Mouse (Mus musculus) embryonic facial prominence, embryonic 12.5 days (tissue): Measurements from ENCODE around the gene Synpr. TPM values are rescaled to one million over a fixed set of nuclear protein-coding genes. Genes with fewer than 3 reads are reported as not detected.

Experiments
- ATAC-seq: fragments of 200-750 bp; cut with Nextera tagmentation; 2 replicates; pipeline ENCODE4 v1.8.0; 2017; ENCODE audit not compliant: insufficient number of reproducible peaks, insufficient read depth, low FRiP score, low TSS enrichment
- H3K27ac ChIP-seq: fragments of 300-500 bp; sonication (generic); 2 replicates; pipeline ENCODE4 v1.5.1; 2016; ENCODE audit warnings: mild to moderate bottlenecking
- H3K27me3 ChIP-seq: fragments of 300-500 bp; sonication (generic); 2 replicates; pipeline ENCODE4 v1.6.1; 2016; ENCODE audit warnings: mild to moderate bottlenecking, moderate library complexity
- H3K36me3 ChIP-seq: fragments of 300-500 bp; sonication (generic); 2 replicates; pipeline ENCODE4 v1.6.1; 2016; ENCODE audit warnings: mild to moderate bottlenecking
- H3K4me1 ChIP-seq: fragments of 300-500 bp; sonication (generic); 2 replicates; pipeline ENCODE4 v1.6.1; 2016
- H3K4me2 ChIP-seq: fragments of 300-500 bp; sonication (generic); replicated peaks from 2 replicates; pipeline ENCODE4 v1.6.1; 2016; ENCODE audit warnings: mild to moderate bottlenecking, moderate library complexity
- H3K4me3 ChIP-seq: fragments of 300-500 bp; sonication (generic); 2 replicates; pipeline ENCODE4 v1.5.1; 2016; ENCODE audit warnings: mild to moderate bottlenecking
- H3K9ac ChIP-seq: fragments of 300-500 bp; sonication (generic); 2 replicates; pipeline ENCODE4 v1.6.1; 2016; ENCODE audit warnings: mild to moderate bottlenecking, moderate library complexity
- H3K9me3 ChIP-seq: fragments of 300-500 bp; sonication (generic); 2 replicates; pipeline ENCODE4 v1.6.1; 2016; ENCODE audit warnings: mild to moderate bottlenecking, moderate library complexity
- WGBS: fragments of 180-500 bp; shearing (Covaris S2); methylation state at CpG from one replicate; pipeline ENCODE4 v1.1.7; 2016; 5-methylcytosine and 5-hydroxymethylcytosine counted together
- polyA plus RNA-seq: library from polyadenylated mRNA; unstranded; fragments of >200 nt; fragmentation: Nextera tagmentation; extraction: Ambion mirVana; gene quantifications from 2 replicates; pipeline ENCODE4 v1.2.1, GENCODE M21; 2016

Gene Synpr
- polyA plus RNA-seq, 1 experiment from 2014 or later, result 5.0 TPM

- H3K9ac ChIP-seq, result no peak overlapping the region
- ATAC-seq, result no peak
- H3K4me1 ChIP-seq, result no peaks in the 10 kb centered on the region
- 65% methylated on average over 5 of the region's 5 CpGs for WGBS
- no peaks in the 10 kb centered on the region for H3K27me3 ChIP-seq
- H3K36me3 ChIP-seq, result no peaks in the 10 kb centered on the region
- H3K4me2 ChIP-seq, result no peak overlapping the region
- H3K9me3 ChIP-seq, result no peaks in the 10 kb centered on the region
- no peak overlapping the region for H3K4me3 ChIP-seq
- H3K27ac ChIP-seq, result no peak overlapping the region
Observed at GRCm38 (mm10) chr14:13357101-13357667, 72.6 kb downstream of the Synpr start.

GRCm38 (mm10) chr14:13358037-13358436, 73.5 kb downstream of the Synpr start:
- no peak for ATAC-seq

GRCm38 (mm10) chr14:13361184-13361583, 76.6 kb downstream of the Synpr start:
- H3K4me1 ChIP-seq, result no peaks in the 10 kb centered on the region
- no peak overlapping the region for H3K4me3 ChIP-seq
- no peak overlapping the region for H3K4me2 ChIP-seq
- H3K9me3 ChIP-seq, result no peaks in the 10 kb centered on the region
- H3K9ac ChIP-seq, result no peak overlapping the region
- no peaks in the 10 kb centered on the region for H3K36me3 ChIP-seq
- no peak for ATAC-seq
- no peaks in the 10 kb centered on the region for H3K27me3 ChIP-seq
- no peak overlapping the region for H3K27ac ChIP-seq

More at GRCm38 (mm10) chr14:13358037-13358436, 73.5 kb downstream of the Synpr start:
- Histone ChIP-seq H3K27ac (no peak overlapping the region), H3K4me1 (no peaks in the 10 kb centered on the region), H3K36me3 (no peaks in the 10 kb centered on the region), H3K9me3 (no peaks in the 10 kb centered on the region), H3K4me3 (no peak overlapping the region), H3K4me2 (no peak overlapping the region), H3K27me3 (no peaks in the 10 kb centered on the region), H3K9ac (no peak overlapping the region)
- WGBS, result 69% methylated on average over 2 of the region's 2 CpGs

- Histone ChIP-seq H3K9ac (no peak overlapping the region), H3K9me3 (no peaks in the 10 kb centered on the region), H3K27me3 (no peaks in the 10 kb centered on the region), H3K4me2 (no peak overlapping the region), H3K4me3 (no peak overlapping the region), H3K4me1 (no peaks in the 10 kb centered on the region), H3K27ac (no peak overlapping the region), H3K36me3 (no peaks in the 10 kb centered on the region)
- ATAC-seq, result no peak
- 91% methylated on average over 3 of the region's 3 CpGs for WGBS
Observed at GRCm38 (mm10) chr14:13361642-13362041, 77.1 kb downstream of the Synpr start.

- ATAC-seq, result no peak
- H3K27me3 ChIP-seq, result no peaks in the 10 kb centered on the region
- no peak overlapping the region for H3K27ac ChIP-seq
- no peak overlapping the region for H3K9ac ChIP-seq
- no peaks in the 10 kb centered on the region for H3K9me3 ChIP-seq
- WGBS, result 75% methylated on average over 3 of the region's 3 CpGs
- no peak overlapping the region for H3K4me3 ChIP-seq
- H3K4me2 ChIP-seq, result no peak overlapping the region
- no peaks in the 10 kb centered on the region for H3K36me3 ChIP-seq
- no peaks in the 10 kb centered on the region for H3K4me1 ChIP-seq
Observed at GRCm38 (mm10) chr14:13368309-13368708, 83.7 kb downstream of the Synpr start.

- Histone ChIP-seq H3K9ac (no peak overlapping the region), H3K27me3 (no peaks in the 10 kb centered on the region), H3K27ac (no peak overlapping the region), H3K4me1 (no peaks in the 10 kb centered on the region), H3K9me3 (no peaks in the 10 kb centered on the region), H3K4me3 (no peak overlapping the region), H3K4me2 (no peak overlapping the region), H3K36me3 (no peaks in the 10 kb centered on the region)
- WGBS, result 72% methylated on average over 7 of the region's 7 CpGs
- ATAC-seq, result no peak
Observed at GRCm38 (mm10) chr14:13389081-13389480, 104.5 kb downstream of the Synpr start.

GRCm38 (mm10) chr14:13389954-13390353, 105.4 kb downstream of the Synpr start:
- H3K4me3 ChIP-seq, result no peak overlapping the region
- H3K4me2 ChIP-seq, result no peak overlapping the region
- H3K4me1 ChIP-seq, result no peaks in the 10 kb centered on the region
- H3K27me3 ChIP-seq, result no peaks in the 10 kb centered on the region
- no peaks in the 10 kb centered on the region for H3K36me3 ChIP-seq
- H3K9me3 ChIP-seq, result no peaks in the 10 kb centered on the region
- no peak overlapping the region for H3K9ac ChIP-seq
- WGBS, result 80% methylated on average over 5 of the region's 5 CpGs
- H3K27ac ChIP-seq, result no peak overlapping the region
- ATAC-seq, result no peak

- no peak for ATAC-seq
- Histone ChIP-seq H3K36me3 (no peaks in the 10 kb centered on the region), H3K9ac (no peak overlapping the region), H3K27me3 (no peaks in the 10 kb centered on the region), H3K27ac (no peak overlapping the region), H3K4me3 (no peak overlapping the region), H3K9me3 (no peaks in the 10 kb centered on the region), H3K4me1 (no peaks in the 10 kb centered on the region), H3K4me2 (no peak overlapping the region)
- WGBS, result 50% methylated on average over 6 of the region's 6 CpGs
Observed at GRCm38 (mm10) chr14:13399226-13400020, 114.8 kb downstream of the Synpr start.

- no peak for ATAC-seq
- Histone ChIP-seq H3K27me3 (no peaks in the 10 kb centered on the region), H3K4me1 (no peaks in the 10 kb centered on the region), H3K4me2 (no peak overlapping the region), H3K9me3 (no peaks in the 10 kb centered on the region), H3K4me3 (no peak overlapping the region), H3K27ac (no peak overlapping the region), H3K9ac (no peak overlapping the region), H3K36me3 (no peaks in the 10 kb centered on the region)
- 81% methylated on average over 1 of the region's 1 CpGs for WGBS
Observed at GRCm38 (mm10) chr14:13411636-13412035, 127.1 kb downstream of the Synpr start.

- no peak overlapping the region for H3K27ac ChIP-seq
- H3K4me2 ChIP-seq, result no peak overlapping the region
- no peak overlapping the region for H3K9ac ChIP-seq
- no peaks in the 10 kb centered on the region for H3K4me1 ChIP-seq
- ATAC-seq, result no peak
- H3K9me3 ChIP-seq, result no peaks in the 10 kb centered on the region
- H3K4me3 ChIP-seq, result no peak overlapping the region
- H3K27me3 ChIP-seq, result no peaks in the 10 kb centered on the region
- 82% methylated on average over 6 of the region's 6 CpGs for WGBS
- H3K36me3 ChIP-seq, result no peaks in the 10 kb centered on the region
Observed at GRCm38 (mm10) chr14:13440723-13441122, 156.1 kb downstream of the Synpr start.

GRCm38 (mm10) chr14:13444908-13445307, 160.3 kb downstream of the Synpr start:
- H3K4me1 ChIP-seq, result no peaks in the 10 kb centered on the region
- no peak overlapping the region for H3K4me3 ChIP-seq
- no peaks in the 10 kb centered on the region for H3K27me3 ChIP-seq
- no peaks in the 10 kb centered on the region for H3K36me3 ChIP-seq
- H3K9me3 ChIP-seq, result no peaks in the 10 kb centered on the region
- ATAC-seq, result no peak
- H3K9ac ChIP-seq, result no peak overlapping the region
- H3K4me2 ChIP-seq, result no peak overlapping the region
- WGBS, result 17% methylated on average over 2 of the region's 2 CpGs
- H3K27ac ChIP-seq, result no peak overlapping the region

- Histone ChIP-seq H3K36me3 (no peaks in the 10 kb centered on the region), H3K27me3 (no peaks in the 10 kb centered on the region), H3K9me3 (no peaks in the 10 kb centered on the region), H3K9ac (no peak overlapping the region), H3K4me2 (no peak overlapping the region), H3K4me1 (no peaks in the 10 kb centered on the region), H3K4me3 (no peak overlapping the region), H3K27ac (no peak overlapping the region)
- WGBS, result 26% methylated on average over 3 of the region's 3 CpGs
- ATAC-seq, result no peak
Observed at GRCm38 (mm10) chr14:13453461-13454204, 169.1 kb downstream of the Synpr start.
